Mouse (Mus musculus) central nervous system, embryonic 14 days (tissue): ENCODE measurements around the gene Gm20854. TPM values are rescaled to one million over a fixed set of nuclear protein-coding genes. Genes with fewer than 3 reads are reported as not detected.

Source experiments
- polyA plus RNA-seq: library from polyadenylated mRNA; depleted of rRNA; stranded (reverse); fragments of >200 nt; gene quantifications from 2 replicates; pipeline ENCODE4 v1.2.3, GENCODE M21; 2012; rRNA removed

Gene Gm20854
- not detected in 2 replicates for polyA plus RNA-seq

DNA sequence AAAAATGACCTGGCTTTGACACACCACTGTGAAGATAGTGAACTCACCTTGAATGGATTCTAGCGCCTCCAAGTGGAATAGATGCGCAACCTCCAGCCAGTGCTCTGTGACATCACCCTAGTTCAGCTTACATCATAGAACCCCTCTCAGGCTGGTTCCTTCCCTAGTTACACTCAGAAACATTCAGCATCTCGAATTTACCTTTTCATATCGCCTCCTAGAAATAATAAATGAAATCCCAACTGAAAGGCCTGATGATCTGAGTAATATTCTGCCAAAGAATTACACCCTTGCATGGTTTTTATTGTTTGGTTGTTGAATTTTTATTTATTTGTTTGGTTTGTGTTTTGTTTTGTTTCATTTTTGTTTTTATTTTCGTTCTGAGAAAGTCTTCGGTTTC, at the start of gene Gm20854:
Gm20854 (minus strand) TSS at position 101 of the 400 bp plus-strand sequence.

